Comparison of ENCODE assay signal across 16 mouse cellular contexts in the genomic region with DNA sequence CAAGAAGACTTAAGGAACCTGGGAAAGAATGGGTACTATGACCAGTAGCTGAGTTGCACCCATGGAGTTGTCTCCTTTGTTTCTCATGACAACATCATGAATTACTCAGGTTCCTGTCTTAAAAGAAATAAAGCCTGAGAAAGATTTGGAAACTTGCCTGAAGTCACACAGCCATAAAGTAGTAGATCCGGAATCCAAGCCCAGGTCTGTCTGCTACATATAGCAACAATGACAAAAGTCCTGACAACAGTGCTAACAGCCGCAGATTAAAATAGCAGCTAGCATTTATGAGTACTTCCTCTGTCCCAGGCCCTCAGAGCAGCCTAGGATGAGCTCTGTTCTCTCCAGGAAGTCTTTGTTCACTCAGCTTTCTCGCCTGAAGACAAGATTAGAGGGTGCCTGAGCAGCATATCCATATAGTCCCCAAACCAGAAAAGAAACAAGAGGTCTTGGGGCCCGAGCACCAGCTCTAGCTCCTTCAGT.
A peak's percentile ranks its signal among the peaks of the same experiment; 100 is the strongest.
DNase-seq lines count a peak whose midpoint lies in the region; ATAC-seq and TF ChIP-seq lines count a peak whose summit lies in the region.
"Had no signal": no experiment of that assay in that cellular context is flagged by ENCODE, and none has a peak within 500 bp of the region (broad histone marks: within the 10 kb centered on the region; RNA-seq: fewer than 3 reads in every experiment).

No protein-coding gene starts in this region.

- peak; percentile 51 for TF ChIP-seq EP300 in lung, postnatal 0 days (IDR thresholded peaks at IDR 0.05)
- no peak for TF ChIP-seq EP300 in liver, postnatal 0 days (IDR thresholded peaks at IDR 0.05; ENCODE audit: low read depth)

- DNase-seq in heart, adult 8-10 months (ENCODE audit: low spot score), result peak; percentile 12
- no peak for DNase-seq in heart, postnatal 14 days
- DNase-seq in lung, postnatal 0 days (ENCODE audit: low spot score), result no peak
- no peak for DNase-seq in lung, postnatal 10 days
- DNase-seq in liver, postnatal 0 days, result no peak
- DNase-seq in left cerebral cortex, adult 8-10 months (ENCODE audit: low spot score in 2 of 2), result no peak
- DNase-seq: cerebellum, postnatal 10 days; gastrocnemius, postnatal 25 days; lung, adult 2 months had no signal

- no peak for TF ChIP-seq CTCF in lung, postnatal 0 days (IDR thresholded peaks at IDR 0.05)
- TF ChIP-seq CTCF in liver, postnatal 0 days (IDR thresholded peaks at IDR 0.05; ENCODE audit: low read depth), result no peak

- H3K36me3 ChIP-seq in lung, postnatal 0 days (ENCODE audit: insufficient read depth, low read length), result no peaks in the 10 kb centered on the region
- peaks cover 44% of the 10 kb centered on the region for H3K36me3 ChIP-seq in liver, postnatal 0 days (replicated peaks; ENCODE audit: insufficient read depth, low read length)
- H3K36me3 ChIP-seq: midbrain, embryonic 15.5 days had no signal

- peaks cover 8% of the 10 kb centered on the region; the same call in 1 of the 2 replicates for H3K4me1 ChIP-seq in lung, postnatal 0 days (ENCODE audit: insufficient read depth, low read depth, low read length)
- H3K4me1 ChIP-seq in liver, postnatal 0 days (ENCODE audit: insufficient read depth), result peaks cover 20% of the 10 kb centered on the region

- no peaks in the 10 kb centered on the region for H3K27me3 ChIP-seq in lung, postnatal 0 days (replicated peaks; ENCODE audit: insufficient read depth, low read length)
- no peaks in the 10 kb centered on the region for H3K27me3 ChIP-seq in liver, postnatal 0 days (ENCODE audit: insufficient read depth, low read length)
- H3K27me3 ChIP-seq: embryonic facial prominence, embryonic 15.5 days; hindbrain, embryonic 13.5 days; midbrain, embryonic 15.5 days had no signal

- H3K9me3 ChIP-seq in lung, postnatal 0 days (ENCODE audit: low read length), result no peaks in the 10 kb centered on the region
- H3K9me3 ChIP-seq in liver, postnatal 0 days (ENCODE audit: low read length), result no peaks in the 10 kb centered on the region
- H3K9me3 ChIP-seq: embryonic facial prominence, embryonic 15.5 days; hindbrain, embryonic 13.5 days; midbrain, embryonic 15.5 days had no signal

- intact Hi-C loops in heart, postnatal 14 days (cut with DNase I), result no loop called here

- peak overlapping the region; percentile 74; the same call in 1 of the 2 replicates for H3K27ac ChIP-seq in lung, postnatal 0 days (ENCODE audit: low read length)
- H3K27ac ChIP-seq in liver, postnatal 0 days (ENCODE audit: low read depth), result peak overlapping the region; percentile 5; the same call in 1 of the 2 replicates
- H3K27ac ChIP-seq: embryonic facial prominence, embryonic 15.5 days; hindbrain, embryonic 13.5 days; layer of hippocampus, adult 2 months; midbrain, embryonic 15.5 days had no signal

- no peak for ATAC-seq in lung, postnatal 0 days
- ATAC-seq in common myeloid progenitor, adult 5-6 weeks (replicated peaks; ENCODE audit: low read depth, poor library complexity, severe bottlenecking), result peak; percentile 9; the same call in 1 of the 2 replicates
- no peak for ATAC-seq in liver, postnatal 0 days
- ATAC-seq in erythroid progenitor cell, adult 5-6 weeks (replicated peaks; ENCODE audit: low FRiP score, poor library complexity, severe bottlenecking), result no peak
- ATAC-seq: forebrain, embryonic 16.5 days; midbrain, embryonic 15.5 days had no signal

- H3K4me2 ChIP-seq in lung, postnatal 0 days (replicated peaks; ENCODE audit: low read depth, low read length), result no peak overlapping the region
- H3K4me2 ChIP-seq in liver, postnatal 0 days (ENCODE audit: low read depth, low read length), result no peak overlapping the region
- H3K4me2 ChIP-seq: embryonic facial prominence, embryonic 15.5 days; hindbrain, embryonic 13.5 days; midbrain, embryonic 15.5 days had no signal

- no peak overlapping the region for H3K9ac ChIP-seq in lung, postnatal 0 days (replicated peaks; ENCODE audit: low read depth)
- no peak overlapping the region for H3K9ac ChIP-seq in liver, postnatal 0 days (replicated peaks)
- H3K9ac ChIP-seq: embryonic facial prominence, embryonic 15.5 days; hindbrain, embryonic 13.5 days; midbrain, embryonic 15.5 days had no signal

- WGBS in lung, postnatal 0 days, result 51% methylated on average over 4 of the region's 4 CpGs
- WGBS in liver, postnatal 0 days (ENCODE audit: insufficient replicate concordance), result 38% methylated on average over 4 of the region's 4 CpGs

- no peak overlapping the region for H3K4me3 ChIP-seq in lung, postnatal 0 days (ENCODE audit: low read depth, low read length)
- no peak overlapping the region for H3K4me3 ChIP-seq in liver, postnatal 0 days (ENCODE audit: low read depth, low read length)
- H3K4me3 ChIP-seq: embryonic facial prominence, embryonic 15.5 days; hindbrain, embryonic 13.5 days; layer of hippocampus, adult 2 months; midbrain, embryonic 15.5 days had no signal
